Mouse (Mus musculus): ENCODE data around the gene Slc35b3. TPM values are rescaled to one million over a fixed set of nuclear protein-coding genes. Genes with fewer than 3 reads are reported as not detected.

Slc35b3 gene
- total RNA-seq (2023) = 64.0 TPM

GRCm38 (mm10) chr13:38960063-38961050, at the start of gene Slc35b3:
Slc35b3 (minus strand) TSS chr13:38960875.

